Mouse (Mus musculus) gastrocnemius, adult 18-20 months (tissue): Measurements from ENCODE around the gene Cd68. TPM values are rescaled to one million over a fixed set of nuclear protein-coding genes. Genes with fewer than 3 reads are reported as not detected.
"Not testable (repeated sequence)": the region's sequence is repeated elsewhere in the genome, so short reads cannot be mapped to it uniquely, and the experiment has no call there.

Experiments used
- DNase-seq: peaks from one replicate; pipeline ENCODE4 v3.0.0; 2021; ENCODE audit warnings: low spot score
- long read RNA-seq, 2 experiments: library from polyadenylated mRNA; stranded (forward); transcript quantifications; one replicate each; pipeline ENCODE4 v2.0.0; 2021
- total RNA-seq, 2 experiments: library from RNA; stranded (reverse); gene quantifications; 2 replicates each; pipeline ENCODE4 v1.2.3; 2021

Cd68 gene
- 1 to 10 TPM; 1.2 to 4.0 TPM for total RNA-seq
- long read RNA-seq, experiment 1, partial matches to known transcripts: 0 of 1 reads
- long read RNA-seq, experiment 1, other reads (novel, unspliced or antisense): 0 of 1 reads
- long read RNA-seq, experiment 2: 0 reads

DNA sequence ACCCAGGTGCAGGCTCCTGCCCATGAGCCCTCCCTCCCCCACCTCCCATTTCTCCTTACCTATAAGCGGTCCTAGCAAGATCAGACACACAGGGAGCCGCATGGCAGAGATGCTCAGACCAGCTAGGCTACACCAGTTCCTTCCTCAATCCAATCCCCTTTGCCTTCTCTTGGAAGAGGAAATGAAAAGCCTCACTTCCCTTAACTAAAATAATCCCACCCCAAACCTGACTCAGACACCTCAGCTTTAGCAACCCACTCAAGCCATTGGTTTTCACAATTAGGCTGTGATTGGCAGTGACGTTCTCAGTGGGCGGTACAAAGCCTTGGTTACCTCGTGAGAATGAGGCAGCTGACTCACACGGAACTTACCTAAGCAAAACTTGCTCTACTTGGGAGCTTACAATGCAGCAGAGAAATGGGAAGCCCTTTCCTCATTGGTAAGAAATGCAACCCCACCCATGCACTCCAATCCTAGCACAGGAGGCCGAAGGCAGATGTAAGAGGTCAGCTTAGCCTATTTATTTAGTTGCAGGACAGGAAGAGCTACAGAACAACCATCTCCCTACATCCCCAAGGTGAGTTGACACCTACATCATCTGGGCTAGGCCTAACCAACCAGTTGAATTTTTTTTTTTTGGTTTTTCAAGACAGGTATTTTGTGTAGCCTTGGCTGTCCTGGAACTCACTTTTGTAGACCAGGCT, at the start of gene Cd68:
Gene Cd68, minus strand, starts transcription at position 193 of the 704 bp plus-strand sequence.
- DNase-seq: no peak

DNA sequence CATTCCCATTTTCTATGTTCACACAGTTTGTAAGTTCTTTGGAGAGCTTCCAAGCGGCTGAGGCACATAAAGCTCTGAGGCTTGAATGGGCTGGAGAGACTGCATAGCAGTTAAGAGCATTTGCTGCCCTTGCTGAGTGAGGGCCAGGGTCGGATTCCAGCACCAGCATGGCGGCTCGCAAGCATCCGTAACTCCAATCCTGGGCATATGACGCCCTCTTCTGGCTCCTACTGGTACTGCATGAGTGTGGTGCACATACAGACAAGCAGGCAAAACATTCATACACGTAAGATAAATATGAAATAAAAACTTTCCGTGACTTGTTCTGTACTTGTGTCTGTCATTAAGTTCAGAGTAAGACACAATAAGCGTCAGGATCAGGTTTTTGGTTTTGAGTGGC, 49.5 kb upstream of the Cd68 start:
- DNase-seq: no peak

DNA sequence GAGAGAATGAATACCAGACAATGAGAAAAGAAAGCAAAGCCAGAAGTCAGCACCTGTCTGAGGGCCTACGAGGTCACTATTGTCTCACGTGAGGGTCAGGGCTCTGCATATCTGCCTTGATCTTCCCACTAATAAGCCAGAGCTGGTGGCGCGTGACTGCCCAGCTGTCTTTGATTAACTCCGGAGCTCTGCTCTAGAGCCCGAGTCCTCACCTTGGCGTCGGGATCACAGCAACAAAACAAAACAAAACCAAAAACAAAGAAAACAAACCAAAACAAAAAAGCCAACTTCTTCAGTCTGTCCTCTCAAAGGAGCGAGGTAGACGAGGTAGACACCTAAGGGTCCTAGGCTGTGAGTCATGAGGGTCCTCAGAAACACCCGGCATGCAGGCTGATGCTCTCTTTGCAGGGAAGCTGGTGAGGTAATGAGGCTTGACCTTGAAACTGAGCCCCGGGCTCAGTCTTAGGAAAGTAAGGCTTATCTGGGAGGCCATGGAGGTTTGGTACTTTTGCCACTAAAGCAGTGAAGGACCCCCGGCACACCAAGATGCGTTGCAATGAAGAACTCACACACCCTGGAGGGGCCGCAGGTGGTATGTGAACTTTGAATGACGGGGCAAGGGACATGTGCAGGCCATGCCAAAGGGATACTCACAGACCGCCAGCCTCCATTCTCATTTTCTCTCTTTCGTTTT, 48.8 kb upstream of the Cd68 start:
- DNase-seq: no peak

DNA sequence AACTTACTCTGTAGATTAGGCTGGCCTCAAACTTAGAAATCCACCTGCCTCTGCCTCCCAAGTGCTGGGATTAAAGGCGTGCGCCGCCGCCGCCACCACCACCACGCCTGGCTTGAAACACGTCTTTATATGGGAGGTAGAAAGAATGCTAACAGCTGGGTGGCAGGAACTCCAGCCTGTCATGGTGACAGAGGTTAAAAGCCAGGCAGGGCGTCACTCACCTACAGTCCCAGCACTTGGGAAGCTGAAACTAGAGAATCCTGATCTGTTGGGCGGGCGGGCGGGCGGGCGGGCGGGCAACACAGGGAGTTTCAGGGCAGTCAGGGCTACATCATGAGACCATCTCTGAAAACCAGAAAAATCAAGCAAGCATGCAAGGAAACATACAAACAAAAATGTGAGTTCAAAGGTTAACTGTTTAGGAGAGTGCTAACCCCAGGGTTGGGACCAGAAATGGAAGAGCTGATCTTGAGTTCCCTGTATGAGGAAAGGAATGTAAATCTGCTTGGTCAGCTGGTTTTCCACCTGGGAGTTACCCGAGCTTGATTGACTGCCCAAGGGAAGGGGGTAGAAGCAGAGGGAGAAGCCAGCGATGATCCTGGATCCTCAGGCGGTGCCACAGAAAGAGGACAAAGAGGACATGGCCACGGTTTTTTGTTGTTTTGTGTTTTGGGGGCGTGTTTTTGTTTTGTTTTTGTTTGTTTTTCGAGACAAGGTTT, 47.2 kb upstream of the Cd68 start:
- DNase-seq: no peak

DNA sequence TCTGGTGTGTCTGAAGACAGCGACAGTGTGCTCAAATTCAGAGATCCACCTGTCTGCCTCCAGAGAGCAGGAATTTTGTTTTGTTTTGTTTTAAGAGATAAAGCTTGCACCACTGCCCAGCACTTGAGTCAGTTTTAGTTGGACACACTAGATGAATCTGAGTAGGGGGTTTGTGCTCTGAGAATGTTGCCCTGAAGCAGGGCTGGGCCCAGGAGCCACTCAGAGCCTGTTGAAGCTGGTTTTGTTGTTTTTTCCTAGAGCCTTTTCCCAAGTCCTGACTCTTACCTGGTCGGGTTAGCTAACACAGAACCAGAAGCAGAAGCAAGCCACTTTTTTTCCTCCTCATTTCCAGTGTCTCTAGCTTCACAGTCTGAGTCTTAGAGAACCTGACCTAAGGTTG, 45.1 kb upstream of the Cd68 start:
- no peak for DNase-seq

DNA sequence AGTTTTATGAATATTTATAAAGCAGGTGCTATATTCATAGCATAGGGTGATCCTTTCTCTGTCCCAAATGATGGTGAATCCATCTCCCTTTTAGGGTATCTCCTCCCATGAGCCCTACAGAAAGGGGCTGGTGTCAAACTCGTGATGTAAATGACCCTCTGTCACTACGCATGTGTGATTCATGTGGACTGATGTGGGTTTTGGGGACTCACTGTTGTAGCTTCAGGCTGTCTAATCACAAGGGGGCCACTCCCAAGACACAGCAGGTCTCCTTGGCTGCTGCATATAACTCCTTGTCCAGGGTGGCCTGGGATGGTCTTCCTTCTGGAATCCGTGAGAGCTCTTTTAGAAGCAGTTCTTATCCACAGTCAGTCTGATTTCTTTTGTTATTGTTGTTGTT, 44.5 kb upstream of the Cd68 start:
- DNase-seq: no peak

DNA sequence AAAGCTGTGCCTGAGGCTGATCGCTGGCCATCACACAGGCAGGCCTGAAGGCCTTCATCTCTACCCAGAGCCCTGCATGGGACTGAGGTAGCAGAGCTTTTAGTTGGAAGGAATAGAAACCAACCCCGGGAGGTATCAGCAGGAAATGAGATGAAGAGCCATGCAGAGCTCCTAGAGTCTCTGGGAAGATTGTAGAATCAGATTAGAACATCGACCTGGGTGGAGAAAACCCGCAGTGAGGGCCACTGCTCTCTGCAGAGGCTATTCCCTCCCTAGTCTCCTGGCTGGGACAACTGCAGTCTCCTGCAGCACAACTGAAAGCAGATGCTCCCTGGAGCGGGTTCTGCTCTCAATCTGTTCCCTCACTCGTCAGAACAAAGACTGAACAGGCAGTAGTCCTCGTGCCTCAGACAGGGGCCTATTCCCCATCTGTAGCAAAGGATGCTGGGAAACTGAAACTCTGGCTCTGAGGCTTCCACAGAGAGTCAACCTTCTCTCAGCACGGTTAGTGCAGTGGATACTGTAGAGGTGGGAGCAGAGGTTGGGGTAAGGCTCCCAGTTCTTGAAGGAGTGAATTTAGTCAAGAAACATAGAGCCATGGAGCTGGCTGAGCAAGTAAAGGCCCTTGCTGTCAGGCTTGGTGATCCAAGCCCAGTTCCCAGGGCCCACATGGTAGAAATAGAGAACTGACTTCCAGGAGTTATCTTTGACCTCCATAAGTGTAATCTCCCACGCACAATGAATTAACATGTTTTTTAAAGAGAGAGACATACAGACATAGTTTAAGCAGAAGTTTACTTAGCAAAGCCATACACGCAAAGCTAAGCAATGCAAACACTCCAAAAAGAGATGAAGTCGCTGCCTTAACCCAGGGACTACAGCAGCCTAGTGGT, 43.8 kb upstream of the Cd68 start:
- no peak for DNase-seq

DNA sequence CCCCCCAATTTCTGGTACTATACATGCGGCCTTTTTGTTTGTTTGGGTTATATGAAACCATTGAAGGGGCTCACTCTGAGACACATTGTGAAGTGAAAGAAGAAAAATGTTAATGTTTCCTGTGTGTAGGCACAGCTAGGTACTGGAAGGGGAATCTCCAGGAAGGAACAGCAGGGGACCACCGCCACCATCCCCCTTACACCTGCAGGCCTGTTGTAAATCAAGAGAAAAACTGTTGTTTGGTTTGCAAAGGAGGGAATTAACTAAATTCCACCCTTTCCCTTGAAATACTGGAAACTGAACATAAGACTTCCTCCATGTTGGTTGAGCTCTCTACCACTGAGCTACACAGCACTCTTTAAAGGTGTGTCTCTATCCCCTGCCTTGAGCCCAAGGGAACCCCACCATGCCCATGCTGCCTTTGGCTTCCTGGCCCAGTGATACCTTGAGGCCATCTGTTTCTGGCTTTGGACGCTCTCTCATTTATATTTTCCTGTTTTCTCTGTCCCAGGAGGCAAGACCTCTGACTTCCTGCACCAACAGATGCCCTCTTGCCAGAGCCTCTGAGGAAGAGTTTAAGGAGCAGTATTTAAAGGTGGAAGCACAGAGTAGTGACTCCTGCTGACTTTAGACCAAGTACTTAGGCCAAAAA, 42.8 kb upstream of the Cd68 start:
- DNase-seq: no peak

DNA sequence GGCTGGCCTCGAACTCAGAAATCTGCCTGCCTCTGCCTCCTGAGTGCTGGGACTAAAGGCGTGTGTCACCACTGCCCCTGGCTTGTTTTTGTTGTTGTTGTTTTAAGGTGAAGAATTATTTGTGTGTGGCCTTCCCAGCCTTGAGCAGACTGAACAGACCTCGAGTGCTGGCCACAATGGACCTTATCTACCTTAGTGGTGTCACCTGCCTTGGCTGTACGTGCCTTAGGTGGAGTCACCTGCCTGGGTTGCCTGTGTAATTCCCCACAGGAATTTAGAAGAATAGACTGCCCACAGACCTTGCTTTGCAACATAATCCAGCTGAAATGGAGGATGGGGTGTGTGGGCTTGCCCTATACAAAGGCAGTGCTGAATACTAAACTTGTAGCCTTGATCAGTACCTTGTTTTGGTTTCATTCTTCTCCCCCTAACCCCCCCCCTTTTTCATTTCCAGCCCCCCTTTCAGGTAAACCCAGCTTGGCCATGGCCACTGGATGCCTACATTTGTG, 42.0 kb upstream of the Cd68 start:
- DNase-seq: no peak

DNA sequence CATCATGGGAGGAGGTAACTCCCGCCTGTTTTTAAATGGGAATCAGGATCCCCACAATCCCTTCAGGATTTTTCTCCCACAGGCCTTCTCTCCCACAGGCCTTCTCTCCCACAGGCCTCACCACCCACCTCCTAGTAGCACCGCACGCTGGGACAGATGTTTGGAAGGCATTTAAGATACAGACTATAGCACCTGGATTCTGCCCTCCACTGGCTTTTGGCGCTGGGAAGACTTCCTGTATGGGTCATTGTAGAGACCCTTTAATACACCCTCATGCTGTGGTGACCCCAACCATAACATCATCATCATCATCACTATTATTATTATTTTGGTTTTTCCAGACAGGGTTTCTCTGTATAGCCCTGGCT, 41.5 kb upstream of the Cd68 start:
- no peak for DNase-seq

DNA sequence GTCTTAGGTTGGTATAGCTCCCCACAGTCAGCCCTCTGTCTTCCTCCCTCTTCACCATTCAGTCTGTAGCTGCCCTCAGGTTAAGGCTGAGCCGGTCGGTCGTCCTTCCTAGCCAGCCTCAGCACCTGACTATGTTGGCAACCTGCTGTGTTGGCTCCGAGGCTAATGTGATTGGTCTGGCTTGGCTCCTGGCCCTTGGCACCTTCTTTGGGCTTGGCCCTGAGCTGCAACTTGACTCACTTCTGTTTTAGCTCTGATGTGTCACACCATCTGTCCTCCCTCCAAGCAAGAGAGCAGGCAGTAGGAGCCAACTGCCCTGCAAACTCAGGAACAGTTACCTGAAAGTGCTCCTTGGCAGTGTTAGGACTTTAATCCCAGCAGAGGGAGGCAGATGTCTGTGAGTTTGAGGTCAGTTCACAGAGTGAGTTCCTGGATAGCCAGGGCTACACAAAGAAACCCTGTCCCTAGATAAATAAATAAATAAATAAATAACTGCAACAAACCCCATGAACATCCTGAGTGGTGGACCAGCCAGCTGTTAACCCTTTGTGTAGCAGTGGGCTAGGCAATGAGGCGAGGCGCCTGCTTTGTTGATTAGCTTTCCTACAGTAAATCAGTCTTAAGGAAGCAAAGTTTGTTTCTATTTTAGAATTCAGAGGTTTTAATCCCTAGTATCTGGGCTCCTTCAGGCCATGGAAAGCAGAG, 41.0 kb upstream of the Cd68 start:
- peak; percentile 93 for DNase-seq

DNA sequence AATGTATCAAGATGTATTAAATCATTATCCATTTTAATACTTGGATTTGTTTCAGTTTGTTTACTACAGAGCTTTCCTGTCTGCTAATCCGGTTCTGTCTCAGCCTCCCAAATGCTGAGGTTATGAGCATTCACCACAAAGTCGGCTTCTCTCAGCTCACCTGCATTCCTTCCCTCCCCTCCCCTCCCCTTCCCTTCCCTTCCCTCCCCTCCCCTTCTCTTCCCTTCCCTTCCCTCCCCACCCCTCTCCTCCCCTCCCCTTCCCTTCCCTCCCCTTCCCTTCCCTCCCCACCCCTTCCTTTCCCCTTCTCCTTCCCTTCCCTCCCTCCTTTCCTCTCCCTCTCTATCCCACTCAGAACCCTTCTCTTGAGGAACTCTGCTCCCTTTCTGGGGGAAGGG, 38.7 kb upstream of the Cd68 start:
- DNase-seq: no peak

DNA sequence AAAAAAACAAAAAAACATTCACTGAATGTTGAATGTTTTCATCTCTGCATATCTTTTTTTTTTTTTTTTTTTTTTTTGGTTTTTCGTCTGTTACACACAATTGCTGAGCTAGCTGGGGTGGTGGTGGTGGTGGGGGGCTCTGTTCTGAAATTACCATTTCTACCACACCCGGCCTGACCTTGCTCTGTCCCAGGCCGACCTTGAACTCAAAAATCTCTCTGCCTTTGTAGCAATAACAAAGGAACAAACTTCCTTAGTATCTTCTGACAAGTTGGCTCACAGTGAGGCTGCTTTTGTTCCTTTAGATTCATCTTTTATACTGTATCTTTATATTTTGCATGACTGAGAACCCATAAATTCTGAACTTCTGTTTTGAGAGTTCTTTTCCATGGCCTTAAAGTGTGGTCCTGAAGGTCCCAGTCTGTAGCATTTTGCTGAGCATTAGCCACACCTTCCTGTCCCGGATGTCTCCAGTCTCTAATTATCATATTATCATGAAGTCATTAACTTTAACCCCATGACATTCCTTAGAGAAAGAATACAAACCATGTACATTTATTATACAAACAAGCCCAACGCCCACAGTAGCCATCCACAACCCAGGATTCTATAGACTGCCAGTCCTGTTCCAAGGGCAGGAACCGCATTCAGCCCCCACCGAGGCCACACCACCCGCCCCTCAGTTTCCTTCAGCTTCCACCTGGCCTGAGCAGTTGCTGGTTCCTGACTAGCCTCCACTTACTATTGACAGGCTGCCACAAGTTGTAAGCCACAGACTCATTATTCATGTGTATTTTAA, 38.1 kb upstream of the Cd68 start:
- DNase-seq: no peak

DNA sequence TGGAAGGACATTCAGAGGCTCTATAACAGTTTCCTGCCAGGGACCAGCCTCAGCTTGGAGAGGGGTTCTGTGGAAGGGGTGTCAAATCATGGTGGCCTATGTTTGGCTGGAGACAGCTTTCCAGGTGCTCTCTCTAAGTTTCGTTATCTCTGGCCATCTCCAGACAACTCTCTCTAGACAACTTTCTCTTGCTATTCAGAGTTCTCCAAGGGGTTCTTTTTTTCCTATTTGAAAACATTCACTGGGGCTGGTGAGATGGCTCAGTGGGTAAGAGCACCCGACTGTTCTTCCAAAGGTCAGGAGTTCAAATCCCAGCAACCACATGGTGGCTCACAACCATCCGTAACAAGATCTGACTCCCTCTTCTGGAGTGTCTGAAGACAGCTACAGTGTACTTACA, 37.4 kb upstream of the Cd68 start:
- DNase-seq: not testable (repeated sequence)

DNA sequence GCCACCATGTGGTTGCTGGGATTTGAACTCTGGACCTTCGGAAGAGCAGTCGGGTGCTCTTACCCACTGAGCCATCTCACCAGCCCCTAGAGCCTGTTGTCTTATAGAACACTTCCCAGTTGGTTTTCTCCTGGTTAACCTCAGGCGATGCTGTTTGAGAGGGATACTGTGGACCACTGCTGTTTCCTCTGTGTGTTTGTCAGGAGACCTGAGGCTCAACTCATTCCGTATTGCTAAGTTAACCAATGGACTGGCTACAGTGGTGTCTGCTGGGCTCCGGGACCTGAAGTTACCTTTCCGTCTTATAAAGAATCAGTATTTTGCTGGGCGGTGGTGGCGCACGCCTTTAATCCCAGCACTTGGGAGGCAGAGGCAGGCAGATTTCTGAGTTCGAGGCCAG, 36.9 kb upstream of the Cd68 start:
- DNase-seq: not testable (repeated sequence)

DNA sequence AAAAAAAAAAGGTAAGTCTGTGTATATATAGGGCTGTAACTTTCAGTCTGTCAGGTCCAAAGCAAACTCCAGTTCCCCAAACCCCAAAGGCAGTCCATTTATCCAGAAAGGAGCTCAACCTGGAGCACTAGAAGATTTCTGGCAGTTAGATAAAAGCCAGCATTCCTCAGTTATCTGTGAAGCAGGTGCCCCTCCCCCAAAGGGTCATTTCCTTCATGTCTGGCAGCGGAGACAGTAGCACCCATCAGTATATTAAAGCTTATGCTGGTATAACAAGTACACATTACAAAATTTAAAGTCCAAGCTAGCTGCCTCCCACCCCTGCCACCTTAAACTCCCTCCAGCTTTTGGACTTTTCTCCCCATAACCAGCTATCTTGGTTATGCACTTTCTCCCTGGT, 33.6 kb upstream of the Cd68 start:
- no peak for DNase-seq

DNA sequence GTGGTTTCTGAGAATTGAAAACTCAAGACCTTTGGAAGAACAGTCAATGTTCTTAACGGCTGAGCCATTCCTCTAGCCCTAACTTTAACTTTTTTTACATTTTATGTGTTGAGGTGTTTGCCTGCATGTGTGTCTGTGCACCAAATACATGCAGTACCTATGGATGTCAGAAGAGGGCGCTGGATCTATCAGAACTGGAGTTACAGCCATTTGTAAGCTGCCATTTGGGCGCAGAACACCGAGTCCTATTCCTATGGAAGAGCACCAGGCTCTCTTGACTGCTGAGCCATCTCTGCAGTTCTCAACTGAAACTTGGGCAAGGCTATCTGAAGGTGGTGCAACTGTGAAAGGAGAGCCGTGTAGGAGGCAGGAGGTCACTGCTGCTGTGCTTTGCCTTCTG, 32.6 kb upstream of the Cd68 start:
- DNase-seq: no peak

DNA sequence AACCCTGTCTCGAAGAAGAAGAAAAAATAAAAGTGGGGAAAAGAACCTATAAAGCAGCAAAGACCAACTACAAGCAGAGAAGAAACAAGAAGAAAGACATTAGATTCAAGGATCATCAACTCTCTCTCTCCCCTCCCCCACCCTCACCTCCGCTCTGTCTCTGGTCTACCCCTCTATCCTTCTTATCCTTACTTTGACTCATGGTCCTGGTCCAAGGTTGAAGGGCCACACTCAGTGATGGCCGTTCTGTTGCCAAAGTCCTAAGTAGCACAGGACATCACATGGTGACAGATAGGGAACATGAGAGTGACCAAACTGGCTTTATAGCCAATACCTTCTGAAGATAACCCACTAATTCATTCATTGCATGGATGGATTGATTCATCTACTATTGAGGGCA, 31.4 kb upstream of the Cd68 start:
- DNase-seq: no peak
